Mouse (Mus musculus): ENCODE measurements around the gene Nmur1.

DNA sequence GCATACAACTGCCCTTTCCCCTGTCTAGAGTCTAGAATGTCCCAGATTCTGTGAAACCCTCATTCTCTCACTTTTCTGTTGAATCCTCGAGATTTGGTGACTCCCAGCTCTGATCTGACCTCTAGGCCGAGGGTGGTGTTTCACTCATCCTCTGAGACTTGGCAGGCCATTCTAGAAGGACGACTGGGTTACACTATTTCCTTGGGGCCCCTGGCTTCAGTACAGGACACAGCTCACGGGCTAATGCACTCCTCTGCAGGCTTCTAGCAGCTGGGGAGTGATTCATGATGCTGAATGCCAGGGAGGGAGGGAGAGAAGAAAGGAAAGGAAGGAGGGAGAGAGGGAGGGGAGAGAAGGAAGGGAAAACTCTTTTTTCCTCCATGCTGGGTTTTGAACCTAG is 22.2 kb upstream of the Nmur1 start:
- TF ChIP-seq POLR2A (IDR thresholded peaks at IDR 0.05; ENCODE audit: borderline replicate concordance, insufficient read depth, low read length), result no peak
- no peak for TF ChIP-seq CTCF (IDR thresholded peaks at IDR 0.05; ENCODE audit: borderline replicate concordance, insufficient read depth, low read depth, low read length)
